Mouse (Mus musculus) left cerebral cortex, postnatal 10 days (tissue): ENCODE measurements around the gene Mllt6. TPM values are rescaled to one million over a fixed set of nuclear protein-coding genes. Genes with fewer than 3 reads are reported as not detected.
"Not testable (repeated sequence)": the region's sequence is repeated elsewhere in the genome, so short reads cannot be mapped to it uniquely, and the experiment has no call there.

Source experiments
- DNase-seq, 2 experiments: peaks; one replicate each; pipeline ENCODE4 v3.0.0; 2021 to 2022; ENCODE audit warnings: low spot score in 2 of 2, mixed read lengths in 1 of 2; ENCODE audit errors: extremely low spot score in 1 of 2
- intact Hi-C: fragments of 180-260 bp; cut with DNase I; formaldehyde crosslinking; loops from one replicate; pipeline ENCODE4 v1.15.1; 2025
- total RNA-seq, 2 experiments: library from RNA; stranded (reverse); gene quantifications; 2 replicates each; pipeline ENCODE4 v1.2.3; 2021

Mllt6 gene
- total RNA-seq, 2 experiments from 2014 or later: 66.9 to 71.6 TPM

DNA sequence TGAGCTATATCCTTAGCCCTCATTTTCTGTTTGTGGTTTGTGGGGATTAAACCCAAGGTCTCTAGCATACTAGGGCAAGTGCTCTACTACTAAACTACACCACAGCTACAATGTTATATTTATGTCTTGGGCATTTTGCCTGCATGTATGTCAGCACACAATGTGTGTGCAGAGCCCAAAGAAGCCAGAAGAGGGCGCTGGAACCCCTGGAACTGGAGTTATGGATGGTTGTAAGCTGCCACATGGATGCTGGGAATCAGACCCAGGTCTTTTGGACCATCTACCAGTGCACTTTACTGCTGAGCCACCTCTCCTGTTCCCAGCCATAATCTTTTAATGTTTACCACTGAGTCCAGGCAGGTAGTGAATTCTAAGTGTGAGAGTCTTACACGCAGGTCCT lies 20.5 kb upstream of the Mllt6 start:
- DNase-seq: no peak
- intact Hi-C loops: no loop called here

DNA sequence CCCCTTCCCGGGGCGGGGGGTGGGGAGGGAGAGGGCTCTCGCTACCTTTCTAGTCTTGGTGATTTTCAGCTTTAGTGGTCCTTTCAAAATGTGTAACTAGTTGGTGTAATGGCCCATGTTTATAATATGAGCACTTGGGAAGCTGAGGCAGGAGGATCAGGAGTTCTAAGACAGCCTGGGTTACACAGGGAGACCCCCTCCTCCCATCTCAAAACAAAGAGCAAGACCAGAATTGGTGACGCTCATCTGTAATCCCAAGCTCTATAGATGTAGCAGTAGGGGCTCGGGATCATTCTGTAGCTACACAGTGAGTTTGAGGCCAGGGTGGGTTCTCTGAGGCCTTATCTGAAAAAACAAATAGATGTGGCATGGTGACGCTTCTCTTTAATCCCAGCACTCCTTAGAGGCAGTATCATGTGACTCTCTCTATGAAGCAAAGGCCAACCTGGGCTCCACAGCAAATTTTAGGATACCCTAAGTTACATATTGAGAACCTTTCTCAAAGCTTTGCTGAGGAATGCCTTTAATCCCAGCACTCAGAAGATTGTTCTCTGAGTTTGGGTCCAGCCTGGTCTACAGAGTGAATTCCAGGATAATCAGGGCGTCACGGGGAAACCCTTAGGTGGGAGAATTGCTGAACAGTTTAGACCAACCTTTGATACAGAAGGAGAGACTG lies 19.7 kb upstream of the Mllt6 start:
- no peak for DNase-seq
- intact Hi-C loops: no loop called here

DNA sequence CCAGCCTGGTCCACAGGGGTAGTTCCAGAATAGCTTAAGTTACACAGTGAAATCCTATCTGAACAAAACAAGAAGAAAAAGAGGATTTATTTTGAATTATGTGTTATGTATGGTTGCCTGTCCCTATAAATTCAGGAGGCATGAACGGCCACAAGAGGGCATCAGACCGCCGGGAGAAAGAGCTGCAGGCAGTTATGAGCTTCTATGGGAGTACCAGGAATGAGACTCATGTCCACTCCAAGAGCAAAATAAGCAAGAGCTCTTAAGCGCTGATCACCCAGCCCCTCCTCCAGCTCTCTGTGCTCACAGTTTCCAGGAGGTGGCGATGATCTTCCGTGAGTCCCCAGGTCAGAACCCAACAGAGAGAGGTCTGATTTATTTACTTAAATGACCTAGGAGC lies 18.4 kb upstream of the Mllt6 start:
- peak in 1 of 2 experiments; percentile 73 for DNase-seq
- intact Hi-C loops: loop anchor here (5.0 kb wide), 1 partner anchor 47 kb away; no protein-coding TSS in a partner anchor

- not testable (repeated sequence) for DNase-seq
- intact Hi-C loops: loop anchor here (5.0 kb wide), 1 partner anchor 44 kb away; no protein-coding TSS in a partner anchor
Observed at GRCm38 (mm10) chr11:97648541-97648940, 14.7 kb upstream of the Mllt6 start.

- intact Hi-C loops: no loop called here
- DNase-seq: no peak
Observed at GRCm38 (mm10) chr11:97650341-97650740, 12.9 kb upstream of the Mllt6 start.

- DNase-seq, intact Hi-C loops: not testable (repeated sequence)
Observed at GRCm38 (mm10) chr11:97653376-97653775, 9.8 kb upstream of the Mllt6 start.

- no peak for DNase-seq
- intact Hi-C loops: no loop called here
Observed at GRCm38 (mm10) chr11:97654210-97654609, 9.0 kb upstream of the Mllt6 start.

DNA sequence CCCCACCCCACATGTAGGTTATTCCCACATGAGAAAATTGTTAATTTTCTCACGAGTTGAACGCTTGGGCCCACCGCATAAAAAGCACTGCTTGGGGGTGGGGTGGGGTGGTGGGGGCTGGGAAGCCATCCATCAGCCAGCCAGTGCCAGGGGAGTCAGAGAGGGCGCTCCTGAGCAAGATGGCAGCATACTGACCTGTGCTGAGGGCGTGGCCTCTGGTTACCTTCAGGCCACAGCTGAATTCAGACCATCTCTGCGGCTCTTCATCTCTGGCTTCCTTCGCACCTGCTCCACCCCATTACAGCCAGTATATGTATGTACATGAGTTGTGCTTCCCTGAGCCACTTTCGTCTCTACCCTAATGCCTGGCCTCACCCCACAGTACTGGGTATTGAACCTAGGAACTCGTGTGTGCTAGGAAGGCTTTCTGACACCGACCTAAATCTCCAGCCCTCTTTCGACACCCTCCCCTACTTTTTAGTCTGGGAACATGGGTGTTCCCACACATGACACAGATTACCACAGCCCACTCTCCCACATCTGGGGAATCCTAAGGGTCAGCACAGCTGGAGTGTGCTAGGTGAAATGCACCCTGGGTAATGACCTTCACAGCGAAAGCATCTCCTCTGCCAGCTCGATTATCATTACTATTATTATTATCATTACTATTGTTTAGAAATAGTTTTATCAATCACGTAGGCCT lies 6.8 kb upstream of the Mllt6 start:
- intact Hi-C loops: no loop called here
- DNase-seq: no peak

DNA sequence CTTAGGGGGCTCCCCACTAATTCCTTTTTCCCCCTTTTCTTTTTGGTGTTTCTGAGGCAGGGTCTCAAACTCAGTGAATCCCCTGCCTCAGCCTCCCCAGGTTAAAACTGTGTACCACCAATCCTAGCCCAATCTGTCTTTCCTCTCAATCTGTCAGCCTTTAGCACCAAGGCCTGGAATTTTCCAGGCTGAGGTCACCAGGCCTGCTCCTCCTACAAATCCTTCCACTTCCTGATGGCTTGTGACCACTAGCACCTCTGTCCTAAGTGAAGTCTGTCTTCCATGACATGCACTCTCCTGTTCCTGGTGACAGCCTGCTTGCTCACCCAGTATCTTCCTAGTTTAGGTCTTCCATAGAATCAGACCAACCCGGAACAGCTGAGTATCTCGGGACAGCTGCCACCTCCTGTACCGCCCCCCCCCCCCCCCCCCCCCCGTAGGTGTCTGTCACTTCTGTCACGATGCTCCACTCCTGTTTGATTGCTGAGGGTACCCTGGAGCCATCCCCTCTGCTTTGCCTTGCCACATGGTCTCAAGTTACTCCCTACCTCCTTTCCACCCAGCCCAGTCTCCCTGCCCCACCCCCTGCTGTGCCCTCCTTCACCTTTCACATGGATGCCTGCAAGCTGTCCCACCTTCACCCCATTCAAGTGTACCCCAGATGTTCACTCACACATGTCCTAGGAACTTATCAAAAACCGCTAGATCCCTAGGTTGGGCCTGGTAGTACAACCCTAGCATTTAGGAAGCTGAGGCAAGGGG lies 5.8 kb upstream of the Mllt6 start:
- DNase-seq: no peak
- intact Hi-C loops: no loop called here

DNA sequence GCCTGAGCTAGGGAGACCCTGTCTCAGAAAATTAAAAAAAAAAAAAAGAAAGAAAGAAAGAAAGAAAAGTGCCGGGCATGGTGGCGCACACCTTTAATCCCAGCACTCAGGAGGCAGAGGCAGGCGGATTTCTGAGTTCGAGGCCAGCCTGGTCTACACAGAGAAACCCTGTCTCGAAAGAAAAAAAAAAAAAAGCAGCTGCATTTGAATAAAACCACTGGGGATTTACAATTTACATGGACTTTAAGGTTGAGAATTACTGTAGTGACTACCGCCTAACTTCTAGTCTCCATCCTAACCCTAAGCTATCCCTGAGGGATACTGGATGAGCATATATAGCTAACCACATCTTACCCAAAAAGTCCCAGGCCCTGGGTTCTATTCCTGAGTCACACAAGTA lies 5.2 kb upstream of the Mllt6 start:
- DNase-seq, intact Hi-C loops: not testable (repeated sequence)

GRCm38 (mm10) chr11:97658751-97659266 lies 4.4 kb upstream of the Mllt6 start:
- DNase-seq: no peak
- intact Hi-C loops: no loop called here

DNA sequence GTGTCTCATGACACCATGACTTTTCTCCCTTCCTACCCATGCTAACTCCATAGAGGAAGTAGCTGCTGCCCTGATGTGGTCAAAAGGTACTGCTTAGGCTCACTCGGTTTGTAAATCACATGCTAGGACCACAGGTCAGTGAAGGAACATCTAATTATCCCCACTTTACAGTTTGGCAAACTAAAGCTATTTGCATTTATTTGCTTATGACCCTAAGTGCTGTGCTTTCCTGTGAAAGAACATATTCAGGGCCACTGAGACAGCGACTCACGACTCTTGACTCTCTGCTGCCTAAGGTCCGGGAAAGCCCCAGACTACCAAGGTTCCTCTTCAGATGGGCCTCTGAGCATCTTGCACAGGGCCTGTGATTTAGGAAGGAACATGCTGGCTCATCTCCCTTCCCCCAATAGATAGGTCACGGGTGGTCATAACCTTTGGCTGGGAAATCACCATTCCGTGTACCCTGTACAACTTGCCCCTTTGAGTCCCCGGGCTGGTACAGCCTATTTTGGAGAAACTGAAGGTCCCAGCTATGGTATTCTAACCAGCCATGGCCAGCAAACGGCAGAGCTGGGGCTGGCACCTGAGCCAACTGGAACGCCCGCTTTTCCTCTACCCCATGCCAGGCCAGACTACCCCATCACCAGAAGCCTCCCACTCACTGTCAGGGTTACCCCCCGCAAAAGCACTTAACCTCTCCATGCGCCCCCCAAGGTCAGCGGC lies 3.8 kb upstream of the Mllt6 start:
- intact Hi-C loops: no loop called here
- no peak for DNase-seq

DNA sequence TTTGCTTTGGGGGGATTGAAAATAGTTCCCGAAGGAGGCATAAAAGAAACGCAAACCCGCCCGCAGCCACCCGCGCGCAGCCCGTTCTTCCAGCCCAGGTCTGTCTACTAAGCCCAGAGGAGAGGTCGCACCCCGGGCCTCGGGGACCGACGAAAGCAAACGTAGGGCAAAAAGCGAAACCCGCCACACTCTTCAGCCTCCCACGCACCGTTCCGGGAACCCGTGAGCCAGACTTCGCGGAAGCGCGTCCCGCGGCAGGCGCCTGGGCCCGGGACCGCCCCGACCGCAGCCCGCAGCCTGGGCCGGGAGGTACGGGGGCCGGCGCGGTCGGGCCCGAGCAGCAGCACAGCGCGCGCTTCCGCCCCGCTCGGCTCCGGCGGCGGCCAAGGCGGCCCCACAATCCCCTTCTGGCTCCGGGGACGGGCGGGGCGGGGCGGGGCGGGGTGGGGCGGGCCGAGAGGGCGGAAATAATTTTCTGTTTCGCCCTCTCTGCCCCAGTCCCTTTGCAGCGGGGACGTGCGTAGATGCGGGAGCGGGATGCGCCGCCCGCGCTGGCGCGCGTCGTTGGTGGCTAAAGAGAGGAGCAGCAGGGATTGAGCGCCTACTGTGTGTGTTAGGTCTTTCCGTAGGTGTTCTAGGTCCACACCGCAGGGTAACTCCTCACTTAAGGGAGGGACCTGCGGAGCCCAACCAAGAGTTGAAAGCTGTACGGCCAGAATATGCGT lies 3.1 kb upstream of the Mllt6 start:
- DNase-seq: peak; percentile 43 to 87
- intact Hi-C loops: loop anchor here (5.0 kb wide), 1 partner anchor 37 kb away; no protein-coding TSS in a partner anchor

DNA sequence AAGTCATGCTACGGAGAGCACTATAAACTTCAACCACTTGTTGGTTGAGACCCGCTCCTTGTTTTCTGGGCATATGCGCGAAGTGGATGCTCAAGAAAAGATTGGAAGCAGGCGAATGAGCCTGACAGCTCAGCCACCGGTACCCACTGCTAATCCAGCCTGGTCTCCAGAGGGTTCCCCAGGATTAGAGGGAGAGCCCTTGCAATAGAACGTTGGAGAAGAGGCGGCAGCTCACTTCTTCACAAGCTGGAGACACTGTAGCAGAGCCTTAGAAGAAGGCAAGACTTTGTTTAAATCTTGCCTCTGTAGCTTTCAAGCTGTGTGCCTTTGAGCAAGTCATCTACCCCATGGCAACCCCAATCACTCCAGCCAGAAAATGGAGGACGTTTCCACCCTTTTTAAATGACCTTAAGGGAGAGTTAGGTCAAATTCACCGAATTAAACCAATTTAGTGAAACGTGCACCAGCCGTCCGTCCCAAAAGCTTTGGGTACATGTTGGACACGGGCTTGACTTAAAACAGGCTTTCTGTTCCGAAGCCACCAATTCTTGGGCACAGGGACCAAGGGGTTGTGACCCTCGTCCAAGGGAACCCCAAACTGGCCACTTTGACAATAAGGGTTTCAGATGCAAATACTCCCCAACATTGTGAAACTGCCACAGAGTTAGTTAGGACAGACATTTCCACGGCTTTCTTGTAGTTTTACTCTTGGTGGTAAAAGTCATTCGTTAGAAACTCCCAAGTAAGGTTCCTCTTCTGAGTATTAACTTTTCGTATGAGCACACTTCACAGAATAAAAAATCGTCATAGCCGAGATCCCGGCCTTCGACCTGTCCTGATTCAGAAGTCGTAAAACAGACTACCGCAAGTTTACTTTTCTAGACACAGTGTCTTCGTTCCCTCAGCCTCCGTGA lies 2.2 kb upstream of the Mllt6 start:
- intact Hi-C loops: loop anchor here (5.0 kb wide), 1 partner anchor 36 kb away; no protein-coding TSS in a partner anchor
- DNase-seq: no peak

DNA sequence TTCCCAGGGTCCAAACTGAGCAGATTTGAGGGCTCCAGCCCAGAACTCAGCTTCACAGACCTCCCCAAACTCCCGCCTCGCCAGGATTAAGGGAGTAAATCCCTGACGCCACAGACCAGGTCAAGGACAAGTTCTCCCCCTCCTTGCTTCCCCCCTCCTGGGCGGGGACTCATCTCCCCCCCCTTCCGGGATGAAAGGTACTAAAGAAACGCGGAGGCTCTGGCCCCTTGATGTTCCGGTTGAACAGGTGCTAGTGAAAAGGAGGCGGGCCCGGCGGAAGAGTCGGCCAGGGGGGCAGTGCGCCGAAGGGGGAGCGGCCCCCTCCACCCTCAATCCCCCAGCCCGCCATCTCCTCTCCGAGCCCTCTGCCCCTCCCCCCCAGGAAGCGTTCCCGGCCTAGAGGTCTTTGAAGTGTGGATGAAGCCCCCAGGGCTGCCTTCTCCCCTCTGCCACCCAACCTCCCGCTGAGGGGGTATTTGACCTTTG lies 1.5 kb upstream of the Mllt6 start:
- intact Hi-C loops: loop anchor here (5.0 kb wide), 1 partner anchor 36 kb away; no protein-coding TSS in a partner anchor
- DNase-seq: peak in 1 of 2 experiments; percentile 60

- intact Hi-C loops: loop anchor here (5.0 kb wide), 1 partner anchor 35 kb away; no protein-coding TSS in a partner anchor
- DNase-seq: peak in 1 of 2 experiments; percentile 54
Observed at GRCm38 (mm10) chr11:97662207-97662892, 864 bp upstream of the Mllt6 start.
